Mouse (Mus musculus): ENCODE measurements at regions not wholly inside any gene's neighbourhood (a gene's known extent, or its start where the extent isn't known, plus 50 kb on each side); places are given as distances from the start of the nearest gene placed in this dataset.

DNA sequence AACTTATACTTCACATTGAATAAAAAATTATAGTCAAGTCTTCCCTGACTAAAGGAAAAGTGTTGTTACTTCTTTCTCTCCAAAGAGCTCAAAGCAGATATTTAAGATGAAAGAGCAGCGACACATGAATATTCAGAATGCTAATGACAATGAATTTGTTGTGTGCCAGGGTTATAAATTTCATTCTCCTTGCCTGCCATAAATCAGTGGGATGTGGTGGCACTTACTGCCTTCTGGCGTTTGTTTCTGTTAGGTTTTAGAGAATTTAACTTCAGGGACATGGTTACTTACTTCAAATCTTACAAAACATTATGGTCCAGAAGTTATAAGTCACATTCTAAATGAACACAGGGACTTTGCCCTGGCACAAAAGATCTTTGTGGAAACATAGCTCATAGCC, 380.4 kb downstream of the Samd5 start:
- H3K36me3 ChIP-seq, result no peaks in the 10 kb centered on the region
- H3K9ac ChIP-seq (replicated peaks), result no peak overlapping the region
- no peak overlapping the region for H3K4me2 ChIP-seq
- ATAC-seq (ENCODE audit: insufficient number of reproducible peaks, insufficient read depth, low FRiP score, low TSS enrichment, low read depth), result no peak
- H3K27ac ChIP-seq, result no peak overlapping the region
- H3K27me3 ChIP-seq, result no peaks in the 10 kb centered on the region
- 52% methylated on average over 2 of the region's 2 CpGs for WGBS
- H3K4me3 ChIP-seq (replicated peaks), result no peak overlapping the region
- no peaks in the 10 kb centered on the region for H3K9me3 ChIP-seq
- no peaks in the 10 kb centered on the region for H3K4me1 ChIP-seq (replicated peaks)

DNA sequence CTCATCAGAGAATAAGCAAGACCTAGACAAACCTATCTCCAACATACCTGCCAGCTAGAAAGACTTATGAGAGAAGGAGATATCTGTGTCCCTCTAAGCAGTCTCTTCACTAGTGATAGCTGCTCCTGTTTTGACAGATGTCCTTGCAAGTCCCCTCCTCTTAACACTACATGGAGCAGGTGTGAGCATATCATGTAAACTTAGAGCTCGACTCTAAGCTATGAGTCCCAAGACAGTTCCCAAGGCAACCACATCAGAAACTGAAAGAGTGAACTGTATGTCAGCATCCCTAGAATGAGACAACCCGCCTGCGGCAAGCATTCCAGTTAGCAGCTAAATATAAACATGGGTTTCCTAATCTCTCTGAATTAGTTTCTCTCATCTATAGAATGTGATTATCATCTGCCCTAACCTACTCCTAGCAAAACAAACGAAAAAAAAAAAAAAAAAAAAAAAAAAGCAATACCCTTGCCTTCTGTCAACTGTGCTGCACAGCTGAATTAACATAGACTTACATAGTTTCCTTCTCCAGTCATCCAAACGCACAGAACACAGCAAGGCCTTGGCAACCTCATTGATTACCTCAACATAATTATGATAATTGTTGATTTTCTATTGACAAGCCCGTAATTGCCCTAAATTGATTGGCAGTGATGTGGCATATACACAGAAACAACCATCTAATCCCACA, 383.4 kb downstream of the Samd5 start:
- Histone ChIP-seq H3K27me3 (no peaks in the 10 kb centered on the region), H3K9me3 (no peaks in the 10 kb centered on the region), H3K4me1 (replicated peaks) (no peaks in the 10 kb centered on the region), H3K9ac (replicated peaks) (no peak overlapping the region), H3K4me2 (no peak overlapping the region), H3K4me3 (replicated peaks) (no peak overlapping the region), H3K27ac (no peak overlapping the region), H3K36me3 (no peaks in the 10 kb centered on the region)
- ATAC-seq (ENCODE audit: insufficient number of reproducible peaks, insufficient read depth, low FRiP score, low TSS enrichment, low read depth), result no peak
- 72% methylated on average over 6 of the region's 6 CpGs for WGBS

DNA sequence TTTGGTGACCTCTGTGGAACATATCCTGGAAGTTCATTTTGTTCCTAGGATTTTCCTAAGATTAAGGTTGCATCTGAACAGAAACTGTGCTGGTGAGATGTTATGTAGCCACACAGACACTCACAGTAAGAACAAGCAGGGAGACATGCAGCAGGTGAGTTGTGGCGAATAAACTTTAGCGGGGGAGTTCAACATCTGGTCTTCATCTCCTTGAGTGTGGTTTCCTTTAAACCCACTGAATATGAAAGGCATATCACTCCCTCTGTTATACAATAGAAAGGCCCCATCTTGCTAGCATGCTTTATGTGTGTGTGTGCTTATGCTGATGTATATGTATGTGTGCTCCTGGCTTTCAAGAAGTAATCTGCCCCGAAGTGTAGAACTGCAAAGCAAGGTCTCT, 387.1 kb upstream of the Sash1 start:
- H3K9me3 ChIP-seq, result no peaks in the 10 kb centered on the region
- H3K9ac ChIP-seq (replicated peaks), result no peak overlapping the region
- ATAC-seq (ENCODE audit: insufficient number of reproducible peaks, insufficient read depth, low FRiP score, low TSS enrichment, low read depth), result no peak
- no peaks in the 10 kb centered on the region for H3K27me3 ChIP-seq
- 43% methylated on average over 3 of the region's 3 CpGs for WGBS
- no peak overlapping the region for H3K4me2 ChIP-seq
- no peaks in the 10 kb centered on the region for H3K36me3 ChIP-seq
- H3K4me3 ChIP-seq (replicated peaks), result no peak overlapping the region
- peaks cover 16% of the 10 kb centered on the region for H3K4me1 ChIP-seq (replicated peaks)
- H3K27ac ChIP-seq, result no peak overlapping the region

DNA sequence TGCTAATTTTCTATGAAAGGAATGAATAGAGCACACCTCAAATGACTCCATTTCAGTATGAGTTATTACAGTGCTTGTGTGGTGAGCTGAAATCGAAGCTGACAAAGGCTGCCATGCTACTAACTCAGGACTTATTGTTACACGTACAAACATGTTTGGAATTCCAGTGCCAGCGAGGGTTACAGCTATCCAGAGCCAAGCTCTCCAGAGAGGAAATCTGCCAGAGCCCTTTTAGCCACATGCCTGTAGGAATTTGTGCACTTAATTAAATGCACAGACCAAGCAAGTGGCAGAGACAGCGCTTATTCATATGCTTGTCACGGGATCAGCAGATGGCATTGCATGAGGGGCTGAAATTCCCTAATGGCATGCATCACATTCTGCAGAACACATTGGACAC, 386.4 kb upstream of the Sash1 start:
- Histone ChIP-seq H3K4me1 (replicated peaks) (peaks cover 16% of the 10 kb centered on the region), H3K4me2 (no peak overlapping the region), H3K36me3 (no peaks in the 10 kb centered on the region), H3K9ac (replicated peaks) (no peak overlapping the region), H3K4me3 (replicated peaks) (no peak overlapping the region), H3K27me3 (no peaks in the 10 kb centered on the region), H3K27ac (peak overlapping the region; percentile 41; the same call in 1 of the 2 replicates), H3K9me3 (no peaks in the 10 kb centered on the region)
- 26% methylated on average over 5 of the region's 5 CpGs for WGBS
- no peak; the same call in 1 of the 2 replicates for ATAC-seq (ENCODE audit: insufficient number of reproducible peaks, insufficient read depth, low FRiP score, low TSS enrichment, low read depth)

DNA sequence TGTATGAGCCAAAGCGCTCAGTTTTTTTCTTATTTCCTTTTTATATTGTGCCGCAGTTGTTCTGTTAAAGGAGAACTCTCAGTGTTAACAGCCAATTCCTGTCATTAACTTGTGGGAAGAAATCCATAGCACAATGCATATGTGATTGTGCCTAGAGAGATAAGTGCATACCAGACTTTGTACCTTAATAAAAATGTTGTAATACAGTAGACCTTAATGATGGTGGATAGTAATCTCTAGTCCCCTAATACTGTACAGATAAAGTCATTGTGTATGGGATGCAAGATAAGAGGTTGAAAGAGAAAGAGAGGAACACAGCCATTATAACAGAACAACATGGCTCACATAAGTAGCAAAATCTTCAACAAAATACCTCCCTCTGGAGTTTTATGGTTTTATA, 379.7 kb upstream of the Sash1 start:
- no peak overlapping the region for H3K4me2 ChIP-seq
- H3K4me3 ChIP-seq (replicated peaks), result no peak overlapping the region
- WGBS, result 92% methylated on average over 2 of the region's 2 CpGs
- H3K4me1 ChIP-seq (replicated peaks), result no peaks in the 10 kb centered on the region
- H3K27me3 ChIP-seq, result no peaks in the 10 kb centered on the region
- ATAC-seq (ENCODE audit: insufficient number of reproducible peaks, insufficient read depth, low FRiP score, low TSS enrichment, low read depth), result no peak
- H3K27ac ChIP-seq, result no peak overlapping the region
- no peaks in the 10 kb centered on the region for H3K9me3 ChIP-seq
- no peak overlapping the region for H3K9ac ChIP-seq (replicated peaks)
- H3K36me3 ChIP-seq, result no peaks in the 10 kb centered on the region

DNA sequence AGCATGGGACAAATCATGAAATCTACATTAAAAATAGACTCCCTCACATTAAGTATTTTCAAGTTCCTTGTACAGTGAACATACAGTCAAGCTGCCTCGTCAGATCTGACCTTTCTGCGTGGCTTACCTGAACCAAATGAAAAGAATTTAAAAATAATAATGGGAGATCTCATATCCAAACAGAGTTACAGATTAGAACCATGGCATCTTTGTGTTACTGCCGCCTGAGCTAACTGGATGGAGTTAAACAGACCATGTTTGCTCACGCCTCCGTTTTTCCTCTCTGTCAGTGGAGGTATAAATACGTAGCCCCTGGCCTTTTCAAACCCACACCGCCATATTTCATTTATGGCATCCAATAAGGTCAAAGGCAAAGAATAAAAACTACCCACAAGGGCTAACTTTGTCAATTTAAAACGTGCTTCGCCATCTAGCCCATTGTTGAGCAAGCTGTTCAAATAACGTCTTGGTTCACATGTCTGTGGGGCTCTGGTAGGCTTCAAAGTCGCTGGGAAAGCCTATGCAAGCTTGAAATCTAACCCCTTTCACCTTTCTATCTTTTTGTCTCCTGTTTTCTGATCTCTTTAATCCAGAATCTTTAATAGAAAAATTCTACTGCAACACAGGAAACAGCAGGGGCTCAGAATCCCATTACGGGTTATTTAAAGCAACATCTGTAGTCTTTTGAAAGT, 378.6 kb upstream of the Sash1 start:
- ATAC-seq (ENCODE audit: insufficient number of reproducible peaks, insufficient read depth, low FRiP score, low TSS enrichment, low read depth), result no peak
- Histone ChIP-seq H3K27ac (no peak overlapping the region), H3K9me3 (no peaks in the 10 kb centered on the region), H3K4me1 (replicated peaks) (no peaks in the 10 kb centered on the region), H3K27me3 (no peaks in the 10 kb centered on the region), H3K4me2 (no peak overlapping the region), H3K4me3 (replicated peaks) (no peak overlapping the region), H3K36me3 (no peaks in the 10 kb centered on the region), H3K9ac (replicated peaks) (no peak overlapping the region)
- WGBS, result 78% methylated on average over 12 of the region's 12 CpGs

DNA sequence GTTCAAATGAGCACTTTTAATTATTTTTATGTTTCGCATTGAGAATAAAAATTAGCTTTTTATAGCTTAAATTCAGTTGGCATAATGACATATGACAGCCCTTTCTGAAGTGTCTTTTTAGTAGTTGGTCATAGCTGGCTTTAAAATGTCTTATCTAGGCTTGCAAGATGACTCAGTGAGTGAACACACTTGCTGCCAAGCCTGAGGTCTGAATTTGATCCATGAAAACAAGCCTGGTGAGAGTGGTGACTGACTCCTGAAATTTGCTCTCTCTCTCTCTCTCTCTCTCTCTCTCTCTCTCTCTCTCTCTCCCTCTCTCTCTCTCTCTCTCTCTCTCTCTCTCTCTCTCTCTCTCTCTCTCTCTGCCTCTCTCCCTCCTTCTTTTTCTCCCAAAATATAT, 372.8 kb upstream of the Sash1 start:
- 84% methylated on average over 1 of the region's 1 CpGs for WGBS
- no peak overlapping the region for H3K9ac ChIP-seq (replicated peaks)
- no peaks in the 10 kb centered on the region for H3K9me3 ChIP-seq
- ATAC-seq (ENCODE audit: insufficient number of reproducible peaks, insufficient read depth, low FRiP score, low TSS enrichment, low read depth), result no peak
- no peaks in the 10 kb centered on the region for H3K4me1 ChIP-seq (replicated peaks)
- H3K36me3 ChIP-seq, result no peaks in the 10 kb centered on the region
- H3K27me3 ChIP-seq, result no peaks in the 10 kb centered on the region
- H3K4me2 ChIP-seq, result no peak overlapping the region
- H3K4me3 ChIP-seq (replicated peaks), result no peak overlapping the region
- H3K27ac ChIP-seq, result no peak overlapping the region

DNA sequence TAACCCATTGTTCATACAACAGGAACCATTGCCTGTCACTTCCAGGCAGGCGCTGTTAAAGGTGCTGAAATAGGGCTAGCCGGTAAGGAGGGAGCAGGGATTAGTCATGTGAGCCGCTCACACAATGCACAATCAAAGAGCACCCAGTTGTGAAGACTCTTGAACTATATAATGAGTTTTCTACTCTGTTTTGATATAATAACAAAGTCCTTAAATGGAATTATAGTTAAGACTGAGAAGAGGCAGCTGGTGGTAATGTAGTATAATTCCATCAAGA, 367.0 kb upstream of the Sash1 start:
- Histone ChIP-seq H3K4me1 (replicated peaks) (no peaks in the 10 kb centered on the region), H3K27ac (no peak overlapping the region), H3K4me2 (no peak overlapping the region), H3K36me3 (no peaks in the 10 kb centered on the region), H3K9me3 (no peaks in the 10 kb centered on the region), H3K27me3 (no peaks in the 10 kb centered on the region), H3K9ac (replicated peaks) (no peak overlapping the region), H3K4me3 (replicated peaks) (no peak overlapping the region)
- 17% methylated on average over 3 of the region's 3 CpGs for WGBS
- no peak for ATAC-seq (ENCODE audit: insufficient number of reproducible peaks, insufficient read depth, low FRiP score, low TSS enrichment, low read depth)

DNA sequence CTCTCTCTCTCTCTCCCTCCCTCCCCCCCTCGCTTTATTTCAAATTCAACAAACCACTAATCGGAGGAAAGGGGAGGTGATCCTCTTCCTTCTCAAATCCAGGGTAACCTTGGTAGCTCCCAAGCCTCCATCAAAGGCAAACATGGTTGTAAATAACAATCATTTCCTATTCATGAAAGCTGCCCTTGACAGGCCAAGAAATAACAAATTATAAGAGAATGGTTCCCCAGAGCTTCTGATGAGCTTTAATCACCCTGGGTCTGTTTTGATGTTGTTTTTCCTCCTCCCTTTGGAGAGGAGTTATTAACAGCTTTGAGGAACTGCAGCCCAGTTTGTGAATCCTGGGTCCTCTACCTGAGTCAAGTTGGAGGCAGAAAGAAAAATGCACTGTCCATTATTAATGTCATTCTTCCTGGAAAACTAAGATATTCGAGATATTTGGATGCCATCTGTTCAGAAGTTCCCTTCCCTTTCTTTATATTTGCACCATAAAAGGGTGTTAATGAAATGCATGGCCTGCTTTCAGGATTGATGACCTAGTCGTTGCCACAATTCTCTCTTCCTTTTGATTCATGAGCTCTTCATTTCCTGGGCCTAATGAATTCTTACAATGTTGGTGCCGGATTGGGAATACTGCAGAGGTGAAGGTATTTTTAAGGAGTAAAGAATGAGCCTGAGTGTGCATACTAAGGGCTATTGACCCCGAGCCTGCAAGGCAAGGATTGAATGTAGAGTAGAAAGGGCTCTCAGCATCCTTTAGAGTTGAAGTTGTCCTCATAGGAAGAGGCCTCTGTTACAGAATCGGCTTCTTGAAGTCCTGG, 366.5 kb upstream of the Sash1 start:
- no peak overlapping the region for H3K27ac ChIP-seq
- no peaks in the 10 kb centered on the region for H3K4me1 ChIP-seq (replicated peaks)
- no peak overlapping the region for H3K9ac ChIP-seq (replicated peaks)
- no peak overlapping the region for H3K4me3 ChIP-seq (replicated peaks)
- ATAC-seq (ENCODE audit: insufficient number of reproducible peaks, insufficient read depth, low FRiP score, low TSS enrichment, low read depth), result no peak
- H3K27me3 ChIP-seq, result no peaks in the 10 kb centered on the region
- no peak overlapping the region for H3K4me2 ChIP-seq
- no peaks in the 10 kb centered on the region for H3K9me3 ChIP-seq
- 32% methylated on average over 7 of the region's 7 CpGs for WGBS
- H3K36me3 ChIP-seq, result no peaks in the 10 kb centered on the region

DNA sequence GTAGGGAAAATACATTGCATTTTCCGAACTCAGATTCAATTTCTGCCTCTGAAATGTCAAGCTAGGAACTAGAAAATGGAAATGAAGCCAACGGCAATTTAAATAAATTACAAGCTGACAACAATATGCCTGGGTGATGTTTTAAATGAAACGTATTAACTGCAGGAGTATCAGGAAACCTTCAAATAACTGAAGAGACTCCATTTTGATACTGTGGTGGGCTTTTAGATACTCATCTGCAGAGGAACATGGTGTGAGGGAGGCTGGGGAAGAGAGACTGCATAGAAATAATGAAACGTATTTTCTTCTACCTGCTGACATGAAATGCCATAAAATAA, 357.4 kb upstream of the Sash1 start:
- Histone ChIP-seq H3K4me3 (replicated peaks) (no peak overlapping the region), H3K27me3 (no peaks in the 10 kb centered on the region), H3K36me3 (no peaks in the 10 kb centered on the region), H3K4me1 (replicated peaks) (no peaks in the 10 kb centered on the region), H3K9me3 (no peaks in the 10 kb centered on the region), H3K4me2 (no peak overlapping the region), H3K27ac (no peak overlapping the region), H3K9ac (replicated peaks) (no peak overlapping the region)
- ATAC-seq (ENCODE audit: insufficient number of reproducible peaks, insufficient read depth, low FRiP score, low TSS enrichment, low read depth), result no peak
- WGBS, result 77% methylated on average over 4 of the region's 4 CpGs

DNA sequence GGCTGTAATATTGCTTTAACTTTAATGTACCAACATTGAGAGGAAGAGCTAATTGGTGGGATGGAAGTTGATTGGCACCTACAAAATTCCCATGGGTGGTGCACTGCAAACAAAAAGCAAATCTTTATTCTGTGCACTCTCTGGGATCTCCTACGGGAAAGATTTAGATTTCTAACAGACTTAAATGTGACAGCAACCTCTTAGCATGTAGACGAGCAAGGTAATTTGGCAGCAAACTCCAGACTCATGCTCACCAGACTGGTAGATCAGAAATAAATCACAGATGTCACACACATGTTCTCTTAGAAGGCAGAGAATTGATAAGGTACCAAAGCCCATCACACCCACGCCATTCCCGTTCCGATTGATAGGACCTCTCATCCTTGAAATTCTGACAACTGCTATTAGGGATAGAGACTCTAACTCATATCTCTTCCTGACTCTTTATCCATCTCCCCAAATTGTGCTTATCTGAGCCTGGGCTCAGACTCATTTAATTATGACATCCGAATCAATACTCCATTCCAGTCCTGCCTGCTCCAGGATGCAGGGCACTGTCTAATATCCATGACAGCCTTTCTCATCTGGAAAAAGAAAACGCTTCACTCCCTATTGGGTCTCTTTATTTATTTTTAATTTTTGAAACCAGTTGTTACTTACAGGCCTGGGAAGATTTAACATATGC, 356.9 kb upstream of the Sash1 start:
- Histone ChIP-seq H3K4me1 (replicated peaks) (no peaks in the 10 kb centered on the region), H3K36me3 (no peaks in the 10 kb centered on the region), H3K4me2 (no peak overlapping the region), H3K4me3 (replicated peaks) (no peak overlapping the region), H3K27ac (no peak overlapping the region), H3K27me3 (no peaks in the 10 kb centered on the region), H3K9me3 (no peaks in the 10 kb centered on the region), H3K9ac (replicated peaks) (no peak overlapping the region)
- ATAC-seq (ENCODE audit: insufficient number of reproducible peaks, insufficient read depth, low FRiP score, low TSS enrichment, low read depth), result no peak
- 79% methylated on average over 7 of the region's 7 CpGs for WGBS

All from limb, embryonic 12.5 days (tissue).